Mouse (Mus musculus) spleen, embryonic (tissue): ENCODE data around the gene Hoxd12.

Experiments
- CTCF ChIA-PET: fragments of 350-600 bp; sonication (Branson Sonifier 250); formaldehyde crosslinking; loops from one replicate; lab custom pipeline; 2022; lab: Charles Lee

Hoxd12 gene

DNA sequence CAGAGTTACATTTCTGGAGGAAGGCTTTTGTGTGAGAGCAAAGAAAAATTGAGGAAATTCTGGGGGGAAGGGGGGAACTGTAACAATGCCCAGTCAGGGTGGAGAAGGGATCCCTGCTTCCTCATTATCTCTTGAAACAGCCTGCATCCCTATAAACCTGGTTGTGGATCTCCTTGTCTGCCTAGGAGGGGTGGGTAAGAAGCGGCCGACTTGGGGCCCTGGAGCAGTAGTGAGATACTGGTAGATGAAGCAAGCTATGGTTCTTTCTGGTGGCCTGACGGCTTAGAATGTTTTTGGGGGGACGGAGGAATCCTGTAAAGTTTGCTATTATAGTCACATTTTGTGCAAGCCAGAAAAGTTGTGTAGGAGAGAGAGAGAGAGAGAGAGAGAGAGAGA, 18.6 kb downstream of the Hoxd12 start:
- CTCF ChIA-PET, result no interaction called here

DNA sequence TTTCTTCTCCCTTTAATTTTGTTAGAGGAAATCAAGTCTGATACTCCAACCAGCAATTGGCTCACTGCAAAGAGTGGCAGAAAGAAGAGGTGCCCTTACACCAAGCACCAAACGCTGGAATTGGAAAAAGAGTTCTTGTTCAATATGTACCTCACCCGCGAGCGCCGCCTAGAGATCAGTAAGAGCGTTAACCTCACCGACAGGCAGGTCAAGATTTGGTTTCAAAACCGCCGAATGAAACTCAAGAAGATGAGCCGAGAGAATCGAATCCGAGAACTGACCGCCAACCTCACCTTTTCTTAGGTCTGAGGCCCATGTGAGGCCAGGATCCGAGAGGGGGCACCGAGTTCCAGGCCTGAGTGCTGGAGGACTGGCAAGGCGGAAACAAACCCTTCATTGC, 19.3 kb downstream of the Hoxd12 start:
- CTCF ChIA-PET, result no interaction called here

DNA sequence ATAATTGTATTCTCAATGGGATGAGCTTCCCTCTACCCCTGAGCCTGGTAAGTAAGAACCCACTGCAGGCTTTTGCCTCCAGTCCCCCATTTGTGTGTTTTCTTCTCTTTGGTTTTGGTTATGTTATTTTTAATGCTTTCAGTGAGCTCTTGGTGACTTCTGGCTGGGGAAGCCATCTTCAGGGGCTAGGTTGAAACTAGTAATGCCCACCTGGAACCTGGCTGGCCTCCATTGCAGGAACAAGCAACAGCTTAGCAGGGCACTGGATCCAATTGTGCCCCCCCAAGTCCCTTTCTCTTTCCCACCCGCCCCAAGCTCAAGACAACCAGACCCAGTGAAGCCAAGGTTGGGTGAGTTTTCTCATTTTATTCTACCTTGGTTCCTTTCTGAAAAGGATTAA, 20.6 kb downstream of the Hoxd12 start:
- CTCF ChIA-PET, result no interaction called here

DNA sequence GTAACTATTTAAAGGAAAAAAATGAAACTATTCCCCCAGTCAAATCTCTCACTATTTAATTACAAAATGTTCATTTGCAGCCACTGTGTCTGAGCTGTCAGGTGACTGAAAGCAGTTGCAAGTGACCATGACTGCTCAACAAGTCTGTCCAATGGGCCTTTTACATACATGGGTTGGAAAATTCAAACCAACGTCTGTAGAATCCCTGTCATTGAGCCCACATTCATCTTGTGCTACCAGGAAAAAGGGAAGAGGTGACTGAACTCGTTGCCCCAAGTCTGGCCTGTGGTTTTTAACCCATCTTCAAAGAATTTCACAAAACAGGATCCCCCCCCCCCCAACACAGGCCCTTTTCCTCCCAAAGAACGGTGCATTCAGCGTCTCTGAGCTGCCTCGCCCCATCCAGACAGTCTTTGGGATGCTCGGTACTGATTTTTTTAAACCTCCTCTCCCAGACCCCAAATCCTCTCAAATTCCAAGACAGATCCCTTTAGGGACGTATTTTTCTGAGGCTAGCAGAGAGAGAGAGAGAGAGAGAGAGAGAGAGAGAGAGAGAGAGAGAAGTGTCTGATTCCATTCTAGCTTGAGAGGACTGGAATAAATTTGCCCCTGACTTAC, 21.1 kb downstream of the Hoxd12 start:
- CTCF ChIA-PET, result no interaction called here

DNA sequence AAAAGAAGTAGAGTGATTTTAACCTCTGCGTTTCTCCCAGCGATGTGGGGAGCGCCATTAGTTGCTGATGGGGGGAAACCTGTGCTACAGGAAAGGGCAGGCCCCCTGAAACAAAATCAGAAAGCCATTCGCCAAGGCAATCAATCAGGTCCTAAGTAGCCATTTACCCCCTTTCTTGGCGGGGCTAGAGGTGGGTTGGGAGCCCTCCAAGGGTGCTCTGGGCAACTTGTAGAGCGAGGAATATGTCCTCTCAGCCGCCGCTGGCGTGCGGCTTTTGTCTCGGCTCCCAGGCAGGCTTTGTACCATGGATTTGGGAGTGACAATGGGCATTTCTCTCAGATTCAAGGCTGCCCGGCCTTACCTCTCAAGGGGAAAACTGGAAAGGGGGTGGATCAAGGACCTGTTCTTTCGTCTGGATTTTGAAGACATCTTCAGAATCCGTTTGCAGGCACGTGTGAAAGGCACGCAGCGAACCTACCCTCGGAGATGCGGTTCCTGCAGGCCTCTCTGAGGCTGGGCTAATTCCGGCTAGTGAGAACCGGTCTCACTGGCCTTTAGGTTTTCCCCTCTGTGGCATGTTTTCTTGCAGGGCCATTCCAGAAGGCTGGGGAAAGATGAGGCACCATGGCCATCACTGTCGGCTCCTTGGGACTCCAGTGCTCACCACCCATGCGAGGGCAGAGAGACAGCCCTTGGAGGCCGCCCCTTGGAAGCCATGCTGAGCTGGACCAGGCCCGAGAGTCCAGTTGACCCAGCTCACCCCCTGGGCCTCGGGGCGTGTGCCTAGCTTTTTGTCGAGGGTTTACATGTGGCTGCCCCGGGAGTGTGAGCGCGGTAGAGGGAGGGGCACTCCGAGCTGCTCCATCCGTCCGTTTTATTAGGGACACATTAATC, 21.9 kb downstream of the Hoxd12 start:
- CTCF ChIA-PET, result no interaction called here

DNA sequence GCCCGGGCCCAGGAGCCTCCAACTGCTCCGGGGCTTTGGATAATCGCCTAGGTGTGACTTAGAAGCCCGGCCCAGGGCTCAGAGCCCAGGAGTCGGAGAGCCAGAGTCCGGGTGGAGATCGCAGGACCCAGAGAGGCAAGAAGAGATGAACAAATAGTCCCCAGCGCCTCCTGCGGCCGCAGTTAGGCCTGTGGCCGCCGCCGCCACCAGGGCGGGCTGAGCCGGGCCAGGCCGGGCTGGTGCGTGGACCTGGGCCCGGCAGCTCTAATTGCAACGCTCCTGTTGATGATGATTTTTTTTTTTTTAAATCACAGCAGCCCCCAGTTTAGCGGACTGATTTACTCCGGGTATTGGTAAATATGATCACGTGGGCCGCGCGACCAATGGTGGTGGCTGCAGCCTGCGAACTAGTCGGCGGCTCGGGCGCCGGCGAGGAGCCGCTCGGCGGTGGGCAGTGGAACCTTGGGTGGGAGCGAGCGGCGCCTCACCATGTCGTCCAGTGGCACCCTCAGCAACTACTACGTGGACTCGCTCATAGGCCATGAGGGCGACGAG, 22.8 kb downstream of the Hoxd12 start, which contains the start of gene Hoxd9:
Gene Hoxd9 (plus strand): TSS at position 161 of the 555 bp plus-strand sequence.
- CTCF ChIA-PET, result no interaction called here

DNA sequence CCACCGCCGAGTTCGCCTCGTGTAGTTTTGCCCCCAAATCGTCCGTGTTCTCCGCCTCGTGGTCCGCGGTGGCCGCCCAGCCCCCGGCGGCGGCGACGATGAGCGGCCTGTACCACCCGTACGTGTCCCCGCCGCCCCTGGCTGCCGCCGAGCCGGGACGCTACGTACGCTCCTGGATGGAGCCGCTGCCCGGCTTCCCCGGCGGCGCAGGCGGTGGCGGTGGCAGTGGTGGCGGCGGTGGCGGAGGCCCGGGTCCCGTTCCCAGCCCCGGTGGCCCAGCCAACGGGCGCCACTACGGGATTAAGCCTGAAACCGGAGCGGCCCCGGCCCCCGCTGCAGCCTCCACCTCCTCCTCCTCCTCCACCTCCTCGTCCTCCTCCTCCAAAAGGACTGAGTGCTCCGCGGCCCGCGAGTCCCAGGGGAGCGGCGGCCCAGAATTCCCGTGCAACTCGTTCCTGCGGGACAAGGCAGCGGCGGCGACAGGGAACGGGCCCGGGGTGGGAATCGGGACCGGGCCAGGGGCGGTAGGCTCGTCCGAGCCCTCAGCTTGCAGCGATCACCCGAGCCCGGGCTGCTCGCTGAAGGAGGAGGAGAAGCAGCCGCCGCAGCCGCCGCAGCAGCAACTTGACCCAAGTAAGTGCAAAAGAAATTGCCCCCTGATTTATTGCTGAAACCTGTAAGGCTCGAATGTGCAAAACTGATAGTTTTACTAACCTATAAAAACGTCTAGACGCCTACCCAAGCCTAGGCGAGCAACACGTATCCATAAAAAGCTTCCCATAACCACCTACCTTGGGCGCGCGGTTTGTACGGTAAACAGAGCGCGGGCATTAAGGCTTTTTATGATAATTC, 23.6 kb downstream of the Hoxd12 start:
- CTCF ChIA-PET, result interaction anchor here (0.7 kb wide), 1 partner anchor 249 kb away, joined by 3 read pairs; no protein-coding TSS in a partner anchor

DNA sequence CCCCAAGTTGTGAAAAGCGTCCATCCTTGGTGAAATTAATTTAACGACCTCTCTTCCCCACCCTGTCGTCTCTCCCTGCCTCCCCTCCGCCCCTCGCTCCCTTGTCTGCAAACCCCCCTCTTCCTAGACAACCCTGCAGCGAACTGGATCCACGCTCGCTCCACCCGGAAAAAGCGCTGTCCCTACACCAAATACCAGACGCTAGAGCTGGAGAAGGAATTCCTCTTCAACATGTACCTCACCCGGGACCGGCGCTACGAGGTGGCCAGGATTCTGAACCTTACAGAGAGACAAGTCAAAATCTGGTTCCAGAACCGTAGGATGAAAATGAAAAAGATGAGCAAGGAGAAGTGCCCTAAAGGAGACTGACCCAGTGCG, 24.2 kb downstream of the Hoxd12 start:
- CTCF ChIA-PET, result interaction anchor here (0.7 kb wide), 1 partner anchor 250 kb away, joined by 3 read pairs; no protein-coding TSS in a partner anchor

DNA sequence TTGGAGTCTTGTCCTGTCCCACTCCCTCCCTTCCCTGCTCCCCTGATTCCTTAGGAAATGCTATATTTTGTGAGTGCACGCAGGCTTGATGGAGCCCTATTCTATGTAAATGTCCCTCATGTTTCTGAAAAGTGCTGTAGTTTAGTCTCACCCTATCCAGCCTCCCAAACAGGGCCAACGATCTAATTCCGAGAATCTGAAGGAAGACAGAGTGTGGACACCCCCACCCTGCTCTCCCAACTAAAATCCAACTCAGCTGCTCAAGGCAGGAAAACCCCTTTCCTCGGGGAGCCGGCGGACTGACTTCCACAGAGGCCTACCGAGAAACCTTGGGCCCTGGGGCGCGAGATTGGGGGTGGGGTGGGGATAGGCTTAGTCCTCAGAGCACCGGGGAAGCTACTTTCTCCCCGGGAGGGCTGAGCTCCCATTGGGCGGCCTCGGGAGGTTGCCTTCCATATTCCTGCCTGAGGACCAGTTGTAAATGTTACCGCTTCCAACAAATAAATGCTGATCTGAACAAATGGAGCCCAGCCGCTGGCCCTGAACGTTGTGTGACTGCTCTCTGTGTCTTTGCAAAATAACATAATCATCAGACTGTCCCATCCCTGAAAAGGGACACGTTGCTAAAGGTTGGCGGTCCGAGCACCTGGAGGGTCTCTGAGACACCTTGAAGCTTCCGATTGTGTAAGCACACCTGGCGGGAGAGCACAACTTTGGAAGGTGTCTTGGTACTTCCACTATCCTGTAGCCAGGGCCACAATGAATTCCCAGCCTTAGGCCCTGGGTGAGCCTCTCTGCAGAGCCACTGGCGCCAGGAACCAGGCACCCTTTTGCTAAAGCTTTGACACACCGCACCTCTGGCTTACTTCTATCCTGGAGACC, 25.1 kb downstream of the Hoxd12 start:
- CTCF ChIA-PET, result no interaction called here

DNA sequence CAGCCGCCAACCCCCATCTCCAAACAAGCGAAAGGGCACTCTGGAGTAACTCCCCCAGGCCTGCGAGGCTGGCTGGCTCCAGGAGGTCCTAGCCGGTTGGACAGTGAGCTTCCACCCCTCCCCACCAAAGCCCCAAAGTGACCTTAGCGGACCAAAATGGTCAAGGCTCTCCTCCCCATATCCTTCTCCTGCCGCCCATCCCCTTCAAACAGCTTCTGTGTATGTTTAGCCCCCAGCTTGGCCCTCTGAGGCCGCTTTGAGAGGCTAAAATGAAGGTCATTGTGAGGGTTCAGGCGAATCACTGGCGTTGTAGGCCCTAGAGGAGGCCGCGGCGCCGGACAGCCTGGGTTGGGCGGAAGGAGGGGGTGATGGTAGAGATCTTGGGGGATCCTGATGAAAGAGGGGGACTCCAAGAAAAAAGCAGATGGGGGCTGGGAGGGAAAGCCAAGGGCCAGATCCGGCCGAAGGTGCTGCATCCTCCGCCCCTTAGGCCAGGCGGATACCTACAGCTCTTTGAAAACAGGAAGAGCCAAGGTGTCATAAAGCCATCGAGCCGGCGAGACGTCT, 25.8 kb downstream of the Hoxd12 start:
- CTCF ChIA-PET, result interaction anchor here (0.6 to 0.9 kb wide), 3 partner anchors 263 to 1750 kb away, joined by 4 to 7 read pairs (median 6); no protein-coding TSS in a partner anchor

DNA sequence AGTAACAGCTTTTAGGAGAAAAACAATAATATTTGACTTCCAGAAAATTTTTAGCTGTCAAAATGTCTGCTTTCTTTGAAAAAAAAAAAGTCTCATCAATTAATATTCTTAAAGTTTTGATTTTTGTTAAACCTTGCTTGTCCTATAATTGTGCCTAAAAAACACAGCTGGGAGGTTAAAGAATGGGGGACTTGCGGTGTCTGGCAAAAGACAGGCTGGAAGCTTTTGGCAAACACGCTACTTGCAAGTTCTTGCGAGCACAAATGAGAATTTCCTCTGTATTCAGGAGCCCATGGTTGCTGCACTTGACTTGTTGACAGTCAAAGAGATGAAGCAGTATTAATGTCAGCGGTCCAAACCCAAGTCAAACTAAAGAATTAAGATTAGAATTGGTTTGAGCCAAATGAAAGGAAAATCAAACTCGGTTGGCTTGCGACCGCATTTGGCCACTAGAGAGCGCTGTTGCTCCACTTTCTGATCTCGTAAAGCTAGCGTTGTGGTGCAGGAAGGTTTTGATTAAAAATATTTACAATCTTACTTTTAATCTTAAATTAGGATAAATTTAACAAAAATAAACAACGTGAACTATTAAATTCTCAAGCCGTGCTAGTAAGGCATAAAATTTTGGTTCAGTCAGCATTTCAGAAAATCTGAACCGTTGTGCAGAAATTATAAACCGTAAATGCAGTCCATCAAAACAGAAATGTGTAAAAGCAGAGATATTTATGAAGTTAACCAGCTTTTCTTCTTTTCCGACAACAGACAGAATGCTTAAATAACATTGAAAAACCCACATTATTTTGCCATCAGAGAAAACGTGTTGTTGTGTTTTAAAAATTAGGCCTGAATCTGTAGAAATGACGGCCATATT, 27.4 kb downstream of the Hoxd12 start:
- CTCF ChIA-PET, result interaction anchor here (0.7 kb wide), 1 partner anchor 1758 kb away, joined by 4 read pairs; no protein-coding TSS in a partner anchor

DNA sequence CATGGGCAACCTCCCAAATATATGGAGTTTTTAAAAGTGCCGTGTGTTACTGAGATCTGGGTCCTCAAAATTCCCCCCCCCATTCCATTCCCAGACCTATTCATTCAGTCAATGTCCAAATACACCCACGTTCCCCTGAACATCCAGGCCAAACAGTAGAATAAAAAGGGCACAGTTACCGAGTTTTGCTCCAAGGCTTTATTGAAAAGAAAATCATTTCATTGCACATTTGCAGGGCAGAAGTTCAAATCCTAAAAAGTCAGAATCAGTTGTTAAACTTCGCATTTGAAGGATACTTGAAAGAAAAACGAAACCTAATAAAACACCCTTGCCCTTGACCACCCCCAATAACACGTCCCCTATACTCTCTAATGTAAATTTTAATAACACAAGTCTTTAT, 28.0 kb downstream of the Hoxd12 start:
- CTCF ChIA-PET, result no interaction called here

DNA sequence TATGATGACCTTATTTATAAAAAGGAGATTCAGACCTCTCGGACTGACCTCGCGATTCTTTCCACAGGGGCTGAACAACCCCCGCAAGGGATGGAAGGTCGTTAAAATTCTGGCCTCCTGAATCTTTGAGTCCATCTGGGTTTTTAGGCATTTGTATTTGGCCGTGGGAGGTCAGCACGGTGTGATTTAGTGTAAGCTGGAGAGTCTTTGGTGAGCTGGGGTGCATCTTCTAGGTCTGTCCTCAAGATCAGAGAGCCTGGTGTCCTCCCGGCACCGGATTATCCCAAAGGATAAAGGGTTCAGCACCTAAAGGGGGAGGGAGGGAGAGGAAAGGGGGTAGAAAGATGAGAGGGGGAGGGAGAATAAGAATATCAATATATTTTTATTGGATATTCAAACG, 28.5 kb downstream of the Hoxd12 start:
- CTCF ChIA-PET, result no interaction called here

DNA sequence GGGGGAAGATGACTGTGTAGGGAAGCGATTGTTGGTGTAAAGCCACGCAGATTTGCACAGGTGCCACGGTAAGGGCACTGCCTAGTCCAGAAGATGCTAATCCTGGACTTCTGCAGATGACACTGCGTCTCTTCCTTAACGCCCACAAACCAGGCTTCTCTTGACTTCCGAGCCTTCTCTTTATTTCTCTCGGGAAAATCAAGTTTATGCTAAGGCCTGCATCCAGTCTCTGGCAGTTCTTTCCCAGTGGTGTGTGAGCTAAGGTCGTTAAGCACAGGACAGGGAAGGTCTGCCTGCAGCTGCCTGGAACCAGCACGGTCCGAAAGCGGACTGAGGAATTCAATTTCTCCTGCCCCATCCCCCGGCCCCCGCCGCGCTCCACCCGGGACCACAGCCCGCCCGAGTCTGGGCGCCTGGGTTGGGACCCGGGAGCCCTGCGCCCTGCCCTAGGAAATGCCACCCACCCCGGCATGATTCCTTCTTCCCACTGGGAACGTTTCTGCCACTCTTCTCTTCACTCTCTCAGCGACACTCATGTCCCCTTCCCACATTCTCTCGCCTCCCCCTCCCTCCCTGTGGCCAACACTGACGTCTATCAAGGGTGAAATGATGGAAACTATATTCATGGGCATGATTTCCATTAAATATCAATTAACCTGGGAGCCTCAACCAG, 29.0 kb downstream of the Hoxd12 start:
- CTCF ChIA-PET, result interaction anchor here (0.6 kb wide), 1 partner anchor 75 kb away, joined by 3 read pairs; no protein-coding TSS in a partner anchor

DNA sequence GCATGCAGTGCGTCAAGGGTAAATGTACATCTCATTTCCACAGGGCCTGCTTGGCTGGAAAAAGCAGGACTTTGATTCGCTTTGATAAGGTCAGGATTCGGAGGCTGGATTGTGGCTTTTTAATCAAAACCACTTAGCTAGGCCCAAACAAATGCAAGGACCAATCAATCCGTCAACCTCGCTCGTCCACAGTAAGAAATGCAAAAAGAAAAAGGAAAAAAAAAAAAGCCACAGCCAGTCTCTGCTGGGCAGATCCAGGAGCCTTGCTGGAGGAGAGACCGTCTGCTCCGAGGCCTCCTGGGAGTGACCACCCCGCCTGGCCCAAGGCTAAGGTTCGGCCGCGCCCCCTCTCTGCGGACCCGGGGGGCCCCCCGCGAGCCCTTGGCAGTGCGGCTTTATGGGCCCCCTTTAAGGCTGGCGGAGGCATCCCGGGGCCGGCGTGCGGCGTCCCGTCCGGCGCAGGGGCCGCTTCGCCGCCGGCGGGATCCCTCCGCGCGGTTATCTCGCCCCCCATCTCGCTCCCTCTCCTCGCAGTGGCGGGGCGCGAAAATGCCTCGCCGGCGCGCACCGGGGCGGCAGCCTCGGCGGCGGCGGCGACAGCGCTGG, 29.7 kb downstream of the Hoxd12 start, which contains the start of gene Hoxd8:
Gene Hoxd8 (plus strand): TSS at position 223 of the 606 bp plus-strand sequence.
- CTCF ChIA-PET, result interaction anchor here (0.5 to 0.6 kb wide), 2 partner anchors 74 to 446 kb away, joined by 3 read pairs; no protein-coding TSS in a partner anchor

DNA sequence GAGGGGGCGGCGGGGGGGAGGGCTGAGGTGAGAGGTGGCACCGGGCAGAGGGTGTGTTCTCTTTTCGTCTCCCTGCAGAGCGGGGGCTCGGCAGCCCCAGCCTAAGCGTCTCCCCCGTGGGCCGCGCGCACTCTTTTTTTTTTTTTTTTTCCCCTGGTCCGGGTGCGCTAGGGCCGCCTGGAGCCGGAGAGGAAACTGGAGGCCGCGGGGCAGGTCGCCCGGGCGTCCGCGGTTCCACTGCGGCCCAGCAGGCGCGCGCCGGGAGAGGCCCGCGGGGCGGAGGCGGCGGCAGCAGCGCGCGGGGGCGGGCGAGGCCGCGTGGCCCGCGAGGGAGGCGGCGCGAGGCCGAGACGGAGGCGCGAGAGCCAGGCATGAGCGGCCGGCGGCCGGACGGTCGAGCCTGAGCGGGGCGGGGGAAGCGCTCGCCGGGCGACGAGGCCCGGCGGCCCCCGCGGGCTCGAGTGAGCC, 30.2 kb downstream of the Hoxd12 start:
- CTCF ChIA-PET, result interaction anchor here (0.5 kb wide), 1 partner anchor 445 kb away, joined by 3 read pairs; no protein-coding TSS in a partner anchor

DNA sequence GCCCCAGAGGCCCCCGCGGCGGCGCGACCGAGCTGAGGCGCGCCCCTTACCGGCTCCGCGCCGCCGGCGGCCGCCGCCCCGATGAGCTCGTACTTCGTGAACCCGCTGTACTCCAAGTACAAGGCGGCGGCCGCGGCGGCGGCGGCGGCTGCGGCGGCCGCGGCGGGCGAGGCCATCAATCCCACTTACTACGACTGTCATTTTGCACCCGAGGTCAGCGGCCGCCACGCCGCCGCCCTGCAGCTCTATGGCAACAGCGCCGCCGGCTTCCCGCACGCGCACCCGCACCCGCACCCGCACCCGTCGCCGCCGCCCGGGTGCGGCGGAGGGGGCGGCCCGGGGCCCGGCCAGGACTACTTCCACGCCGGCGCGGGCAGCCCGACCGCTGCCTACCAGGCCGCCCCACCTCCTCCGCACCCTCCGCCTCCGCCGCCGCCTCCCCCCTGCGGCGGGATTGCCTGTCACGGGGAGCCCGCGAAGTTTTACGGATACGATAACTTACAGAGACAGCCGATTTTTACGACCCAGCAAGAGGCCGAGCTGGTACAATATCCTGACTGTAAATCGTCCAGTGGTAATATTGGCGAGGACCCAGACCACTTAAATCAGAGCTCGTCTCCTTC, 30.8 kb downstream of the Hoxd12 start:
- CTCF ChIA-PET, result interaction anchor here (0.6 to 0.7 kb wide), 2 partner anchors 25 to 793 kb away, joined by 4 to 6 read pairs; no protein-coding TSS in a partner anchor
